Mouse (Mus musculus) brain, embryonic 14.5 days (tissue): ENCODE results near the gene Isoc2b. TPM values are rescaled to one million over a fixed set of nuclear protein-coding genes. Genes with fewer than 3 reads are reported as not detected.
"Not testable (repeated sequence)": the region's sequence is repeated elsewhere in the genome, so short reads cannot be mapped to it uniquely, and the experiment has no call there.

ENCODE experiments used
- DNase-seq: peaks from one replicate; pipeline ENCODE4 v3.0.0-alpha.2; 2011; ENCODE audit warnings: low read depth
- CTCF ChIP-seq: fragments of 200-500 bp; IDR thresholded peaks from 2 replicates; pipeline ENCODE4 v1.5.1; 2012; ENCODE audit warnings: inconsistent platforms, mild to moderate bottlenecking, moderate library complexity, borderline replicate concordance; ENCODE audit not compliant: insufficient read depth, insufficient read length; ENCODE audit errors: extremely low read depth
- POLR2A ChIP-seq: fragments of 200-500 bp; IDR thresholded peaks from 2 replicates; pipeline ENCODE4 v1.6.1; 2012; ENCODE audit warnings: mild to moderate bottlenecking, inconsistent platforms, borderline replicate concordance; ENCODE audit not compliant: poor library complexity, insufficient read depth, insufficient read length, severe bottlenecking; ENCODE audit errors: extremely low read depth
- polyA plus RNA-seq: library from polyadenylated mRNA; depleted of rRNA; stranded (reverse); fragments of >200 nt; gene quantifications from 2 replicates; pipeline ENCODE4 v1.2.3, GENCODE M21; 2012

The Isoc2b gene
- polyA plus RNA-seq, 1 experiment: 2.6 TPM

DNA sequence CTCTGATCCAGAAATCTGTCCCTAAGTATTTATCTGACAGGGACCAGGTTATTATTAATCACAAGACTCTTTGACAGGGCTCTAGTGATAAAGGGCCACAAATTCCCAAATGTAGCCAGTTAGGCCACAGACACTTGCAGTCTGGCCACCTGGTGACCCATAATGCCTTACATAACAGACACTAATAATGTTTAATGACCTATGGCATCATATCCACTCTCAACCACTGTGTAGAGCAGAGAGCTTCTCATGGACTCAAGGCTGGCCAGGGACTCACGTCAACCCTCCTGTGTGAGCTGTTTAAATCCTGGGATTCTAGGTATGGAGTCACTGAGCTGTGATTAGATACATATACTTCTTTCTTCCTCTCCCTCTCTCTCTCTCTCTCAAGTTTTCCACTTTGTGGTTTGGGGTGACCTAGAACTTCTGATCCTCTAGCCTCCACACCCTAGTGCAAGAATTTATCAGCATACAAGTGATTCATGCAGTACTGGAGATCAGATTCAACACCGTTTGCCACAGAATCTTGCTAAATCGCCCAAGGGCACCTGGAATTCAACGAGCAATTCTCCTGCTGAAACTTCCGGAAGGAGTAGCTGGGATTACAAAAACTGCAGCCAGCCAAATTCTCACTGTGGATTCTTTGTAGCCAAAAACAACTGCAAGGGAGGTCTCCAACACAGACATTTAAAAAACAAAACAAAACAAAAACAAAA is 5.8 kb downstream of the Isoc2b start:
- DNase-seq: no peak
- TF ChIP-seq POLR2A (no peak), CTCF (no peak)

DNA sequence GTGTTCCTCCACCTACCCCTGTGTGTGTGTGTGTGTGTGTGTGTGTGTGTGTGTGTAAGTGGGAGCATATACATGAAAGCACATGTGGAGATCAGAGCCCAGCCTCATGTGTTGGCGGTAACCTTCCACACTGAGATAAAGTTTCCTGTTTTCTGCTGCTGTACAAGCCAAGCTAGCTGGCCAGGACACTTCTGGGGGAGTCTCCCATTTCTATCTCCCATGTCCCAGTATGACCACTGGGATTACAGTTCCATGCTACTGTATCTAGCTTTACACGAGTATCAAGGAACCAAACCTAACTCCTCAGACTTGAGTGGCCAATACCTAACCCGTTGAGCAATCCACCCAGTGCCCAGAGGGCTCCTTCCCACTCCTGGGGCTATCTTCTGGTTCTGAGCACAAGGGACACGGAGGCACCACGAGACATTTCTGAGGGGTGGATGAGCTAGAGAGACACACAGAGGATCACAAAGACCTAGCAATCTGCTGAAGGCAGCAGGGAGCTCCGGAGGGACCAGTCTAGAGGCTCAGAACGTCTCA is 6.4 kb downstream of the Isoc2b start:
- TF ChIP-seq POLR2A (no peak), CTCF (no peak)
- DNase-seq: no peak

DNA sequence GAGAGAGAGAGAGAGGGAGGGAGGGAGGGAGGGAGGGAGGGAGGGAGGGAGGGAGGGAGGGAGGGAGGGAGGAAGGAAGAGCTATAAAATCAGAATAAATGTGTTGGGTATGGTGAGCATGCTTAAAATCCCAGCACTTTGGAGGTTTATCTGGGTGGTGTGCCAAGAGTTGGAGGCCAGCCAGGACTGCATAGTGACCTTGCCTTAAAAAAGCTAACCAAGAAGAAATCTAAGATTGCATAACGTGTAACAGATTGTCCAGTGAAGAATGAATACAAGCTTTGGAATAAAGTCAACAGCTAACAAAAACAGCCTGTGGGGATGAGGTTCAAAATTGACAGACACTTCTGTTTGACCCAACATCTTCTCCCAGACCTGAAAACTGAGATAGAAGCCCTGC is 7.0 kb downstream of the Isoc2b start:
- TF ChIP-seq CTCF: no peak
- no peak for TF ChIP-seq POLR2A
- peak; percentile 25 for DNase-seq

DNA sequence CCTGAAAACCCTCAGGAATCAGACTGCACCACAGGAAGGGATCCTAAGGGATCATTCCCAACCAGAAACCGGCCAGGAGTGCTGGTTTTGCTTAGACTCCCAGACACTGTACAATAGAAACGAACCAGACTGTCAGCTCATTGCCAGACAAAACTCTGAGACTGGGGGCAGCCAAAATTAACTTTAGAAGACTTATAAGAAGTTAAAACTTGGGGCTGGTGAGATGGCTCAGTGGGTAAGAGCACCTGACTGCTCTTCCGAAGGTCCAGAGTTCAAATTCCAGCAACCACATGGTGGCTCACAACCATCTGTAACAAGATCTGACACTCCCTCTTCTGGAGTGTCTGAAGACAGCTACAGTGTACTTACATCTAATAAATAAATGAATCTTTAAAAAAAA is 9.1 kb downstream of the Isoc2b start:
- not testable (repeated sequence) for DNase-seq

DNA sequence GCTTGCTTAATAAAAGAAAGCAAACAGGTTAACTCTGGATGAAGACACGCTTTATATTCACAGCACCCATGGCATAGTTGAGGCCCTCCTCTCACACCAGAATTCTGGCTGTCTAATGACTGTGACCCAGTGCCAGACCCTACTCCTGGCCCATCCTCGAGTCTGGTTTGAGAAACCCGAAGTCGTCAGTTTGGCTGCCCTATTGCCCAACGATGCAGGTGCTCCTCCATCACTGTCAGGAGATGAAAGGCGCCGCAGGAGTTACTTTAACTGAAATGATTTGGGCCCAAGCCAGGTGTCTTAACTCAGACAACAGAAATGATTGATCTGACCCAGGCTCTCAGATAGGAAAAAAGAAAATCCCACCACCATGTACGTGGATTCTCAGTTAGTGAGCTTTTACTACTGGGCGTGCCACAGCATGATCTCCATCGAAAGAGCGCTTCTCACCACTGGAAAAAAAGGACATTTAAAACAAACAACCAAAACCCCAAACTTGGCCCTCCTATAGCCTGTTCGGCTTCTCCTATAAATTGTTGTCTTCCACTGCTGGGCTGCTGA is 10.6 kb downstream of the Isoc2b start:
- no peak for DNase-seq
- TF ChIP-seq POLR2A (no peak), CTCF (no peak)

DNA sequence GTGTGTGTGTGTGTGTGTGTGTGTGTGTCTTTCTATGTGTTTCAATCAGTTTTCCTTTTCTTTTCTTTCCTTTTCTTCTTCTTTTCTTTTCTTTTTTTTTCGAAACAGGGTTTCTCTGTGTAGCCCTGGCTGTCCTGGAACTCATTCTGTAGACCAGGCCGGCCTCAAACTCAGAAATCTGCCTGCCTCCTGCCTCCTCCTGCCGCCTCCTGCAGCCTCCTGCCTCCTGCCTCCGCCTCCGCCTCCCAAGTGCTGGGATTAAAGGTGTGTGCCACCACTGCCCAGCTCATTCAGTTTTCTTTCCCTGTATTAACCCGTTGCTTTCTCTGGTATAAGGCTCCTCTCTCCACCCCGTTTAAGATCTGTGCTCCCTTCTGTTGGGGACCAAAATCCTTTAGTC is 12.7 kb downstream of the Isoc2b start:
- TF ChIP-seq CTCF (no peak), POLR2A (no peak)
- DNase-seq: no peak

DNA sequence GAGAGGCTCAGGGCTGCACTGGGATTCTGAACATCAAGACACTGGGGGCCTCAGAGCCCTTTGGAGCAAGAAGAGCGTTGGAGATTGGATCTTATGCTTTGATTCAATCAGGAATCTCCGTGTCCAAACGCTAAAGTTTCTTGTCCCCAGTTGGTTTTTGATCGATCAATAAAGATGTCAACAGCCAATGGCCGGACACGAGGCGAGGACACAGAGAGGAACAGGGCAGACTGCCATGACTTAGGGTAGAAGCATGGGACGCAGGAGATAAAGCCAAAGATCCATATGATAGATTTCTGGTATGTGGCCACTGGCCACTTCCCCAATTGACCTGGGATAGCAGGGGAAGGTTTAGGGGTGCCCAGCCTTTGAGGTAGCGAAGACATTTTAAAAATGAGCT is 13.6 kb downstream of the Isoc2b start:
- TF ChIP-seq POLR2A: no peak
- no peak for TF ChIP-seq CTCF
- DNase-seq: no peak

DNA sequence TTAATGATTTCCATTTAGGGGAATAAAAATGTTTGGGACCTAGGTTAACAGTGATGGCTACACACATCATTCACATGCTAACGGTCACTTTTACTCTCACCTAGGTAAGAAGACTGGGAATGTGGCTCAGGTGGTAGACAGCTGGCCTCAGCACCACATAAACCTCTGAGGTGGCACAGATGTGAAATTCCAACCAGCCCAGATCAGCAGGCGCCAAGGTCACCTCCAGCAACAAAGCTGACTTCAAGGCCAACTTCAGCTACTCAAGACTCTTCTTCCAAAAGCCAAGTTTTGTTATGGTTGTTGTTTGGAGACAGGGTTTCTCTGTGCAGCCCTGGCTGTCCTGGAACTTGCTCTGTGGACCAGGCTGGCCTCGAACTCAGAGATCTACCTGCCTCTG is 16.4 kb downstream of the Isoc2b start:
- DNase-seq: no peak
- TF ChIP-seq POLR2A (no peak), CTCF (no peak)

DNA sequence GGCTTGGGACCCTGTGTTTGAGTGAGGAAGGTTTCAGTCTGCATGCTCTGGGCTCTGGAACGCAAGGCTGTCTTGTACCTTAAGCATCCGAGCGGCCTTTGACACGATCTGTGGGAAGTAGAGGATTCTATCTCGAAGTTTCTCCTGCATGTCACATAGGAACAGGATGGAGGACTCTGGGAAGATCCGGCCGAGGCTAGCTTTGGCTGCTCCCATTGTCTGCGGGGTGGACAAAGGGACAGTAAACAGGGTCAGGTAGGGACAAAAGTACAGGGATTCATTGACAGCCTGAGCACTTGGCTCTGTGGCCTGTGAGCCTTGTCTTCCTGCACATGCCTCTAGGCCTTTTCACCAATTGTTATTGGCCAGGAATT is 18.8 kb downstream of the Isoc2b start:
- TF ChIP-seq POLR2A (no peak), CTCF (no peak)

DNA sequence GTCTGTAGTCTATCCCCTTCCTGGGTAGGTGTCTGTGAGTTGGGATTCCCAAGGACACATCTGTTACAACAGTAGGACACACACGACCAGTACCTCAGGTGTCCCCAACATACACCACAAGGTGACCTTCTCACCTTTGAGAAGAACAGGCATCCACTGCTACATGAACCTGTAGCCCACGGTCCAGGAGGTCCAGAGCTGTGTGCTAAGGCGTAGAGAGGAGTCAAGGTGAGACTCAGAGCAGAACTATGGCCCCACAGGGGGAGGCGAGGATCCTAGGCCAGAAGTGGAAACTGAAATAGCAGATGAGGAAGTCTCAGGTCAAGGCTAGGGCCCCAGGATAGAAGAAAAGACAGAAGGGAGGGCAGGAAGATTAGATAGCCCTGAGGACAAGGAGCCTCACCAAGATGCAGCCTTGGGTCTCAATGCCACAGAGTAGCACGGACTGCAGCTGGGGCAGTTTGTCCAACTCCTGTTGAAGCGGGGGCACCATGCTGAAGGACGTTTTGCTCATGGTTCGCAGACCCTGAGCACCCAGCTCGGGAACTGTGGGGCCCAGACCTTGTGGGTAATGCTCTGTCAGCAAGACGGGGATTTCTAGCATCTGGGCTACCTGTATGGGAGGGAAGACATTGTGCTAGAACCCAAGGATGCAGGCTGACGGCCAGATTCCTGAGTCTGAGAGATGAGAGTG is 19.3 kb downstream of the Isoc2b start:
- no peak for TF ChIP-seq POLR2A
- no peak for TF ChIP-seq CTCF

More for the DNA sequence above, 18.8 kb downstream of the Isoc2b start:
- no peak for DNase-seq

DNA sequence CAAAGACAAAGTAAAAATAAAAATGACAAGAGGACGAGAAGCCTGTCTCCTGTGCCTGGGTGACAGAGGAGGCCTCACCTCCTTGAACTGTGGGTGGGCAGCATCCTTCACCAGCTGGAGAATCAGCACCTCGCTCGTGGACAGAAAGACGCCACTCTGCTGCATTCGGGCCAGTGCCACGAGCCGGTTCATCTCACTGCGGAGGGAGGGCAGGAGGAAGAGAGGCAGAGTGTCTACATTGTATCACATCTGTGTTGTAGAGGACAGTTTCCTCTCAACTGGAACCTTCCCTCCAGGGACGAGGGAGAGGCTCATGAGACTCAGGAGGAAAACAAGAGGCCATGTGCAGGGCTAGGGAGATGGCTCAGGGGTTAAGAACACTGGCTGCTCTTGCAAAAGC is 20.7 kb downstream of the Isoc2b start:
- no peak for DNase-seq
- TF ChIP-seq CTCF (no peak), POLR2A (no peak)

More for the DNA sequence above, 19.3 kb downstream of the Isoc2b start:
- DNase-seq: no peak

DNA sequence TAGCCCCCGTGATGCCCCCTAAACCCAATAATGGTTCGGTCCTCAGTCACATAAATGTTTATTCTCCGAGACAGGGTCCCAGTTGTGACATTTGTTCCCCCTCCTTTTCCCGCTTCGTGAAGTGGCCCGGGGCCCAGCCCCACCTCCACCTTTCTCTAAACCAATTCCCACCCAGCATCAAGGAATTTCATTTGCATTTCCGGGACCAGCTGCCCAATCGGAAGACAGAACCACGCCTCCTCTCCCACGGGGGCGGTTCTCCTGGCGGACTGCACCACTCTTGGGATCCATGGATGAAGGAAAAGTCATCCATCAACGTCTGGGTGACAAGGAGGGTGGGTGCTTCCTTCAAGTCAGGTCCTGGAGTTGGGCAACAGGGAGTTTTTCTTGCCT is 25.1 kb downstream of the Isoc2b start:
- DNase-seq: peak; percentile 97
- TF ChIP-seq POLR2A: no peak
- TF ChIP-seq CTCF: no peak
